Mouse (Mus musculus): Measurements from ENCODE around the gene Sptbn4.
A peak's percentile ranks its signal among the peaks of the same experiment; 100 is the strongest.

Gene Sptbn4

GRCm38 (mm10) chr7:27473835-27474489 lies 26.5 kb upstream of the Sptbn4 start:
- DNase-seq: no peak

GRCm38 (mm10) chr7:27473156-27473834 lies 25.8 kb upstream of the Sptbn4 start, which contains the start of gene Sertad3:
Gene Sertad3, plus strand, starts transcription at chr7:27473768.
- peak; percentile 99 to 100 for DNase-seq

GRCm38 (mm10) chr7:27472596-27472995 lies 25.1 kb upstream of the Sptbn4 start:
- DNase-seq: no peak

GRCm38 (mm10) chr7:27471390-27472120 lies 24.1 kb upstream of the Sptbn4 start:
- no peak for DNase-seq

GRCm38 (mm10) chr7:27467648-27468047 lies 20.2 kb upstream of the Sptbn4 start:
- no peak for DNase-seq

GRCm38 (mm10) chr7:27460477-27460876 lies 13.0 kb upstream of the Sptbn4 start:
- DNase-seq: no peak

- no peak for DNase-seq
These were observed 12.2 kb upstream of the Sptbn4 start for GRCm38 (mm10) chr7:27459640-27460039.

- DNase-seq: no peak
These were observed 11.1 kb upstream of the Sptbn4 start for GRCm38 (mm10) chr7:27458614-27459013.

- DNase-seq: no peak
These were observed 7.8 kb upstream of the Sptbn4 start for GRCm38 (mm10) chr7:27455273-27455672.

GRCm38 (mm10) chr7:27454461-27455121 lies 7.1 kb upstream of the Sptbn4 start:
- peak in 1 of 2 experiments; percentile 15 for DNase-seq

- peak in 1 of 2 experiments; percentile 22 for DNase-seq
These were observed 4.8 kb upstream of the Sptbn4 start for GRCm38 (mm10) chr7:27452206-27452770.

- DNase-seq: no peak
These were observed 3.9 kb upstream of the Sptbn4 start for GRCm38 (mm10) chr7:27451359-27451758.

GRCm38 (mm10) chr7:27449256-27449862 lies 1.9 kb upstream of the Sptbn4 start:
- DNase-seq: peak; percentile 58 to 78

- DNase-seq: peak in 1 of 2 experiments; percentile 44
These were observed 1.1 kb upstream of the Sptbn4 start for GRCm38 (mm10) chr7:27448421-27449206.

GRCm38 (mm10) chr7:27446521-27447418 lies 716 bp downstream of the Sptbn4 start:
- DNase-seq: no peak

GRCm38 (mm10) chr7:27446051-27446450 lies 1.4 kb downstream of the Sptbn4 start:
- DNase-seq: no peak

- DNase-seq: no peak
These were observed 7.5 kb downstream of the Sptbn4 start for GRCm38 (mm10) chr7:27440014-27440413.

GRCm38 (mm10) chr7:27437544-27437943 lies 9.9 kb downstream of the Sptbn4 start:
- DNase-seq: peak in 1 of 2 experiments; percentile 34

GRCm38 (mm10) chr7:27433794-27434193 lies 13.7 kb downstream of the Sptbn4 start:
- no peak for DNase-seq

GRCm38 (mm10) chr7:27433349-27433748 lies 14.1 kb downstream of the Sptbn4 start:
- DNase-seq: no peak
